Mouse (Mus musculus) stomach, postnatal 0 days (tissue): ENCODE measurements around the gene Grin2c. TPM values are rescaled to one million over a fixed set of nuclear protein-coding genes. Genes with fewer than 3 reads are reported as not detected.
A peak's percentile ranks its signal among the peaks of the same experiment; 100 is the strongest.

Source experiments
- ATAC-seq: fragments of 200-750 bp; cut with Nextera tagmentation; 2 replicates; pipeline ENCODE4 v1.8.0; 2017; ENCODE audit not compliant: low FRiP score, low TSS enrichment
- DNase-seq: peaks from one replicate; pipeline ENCODE4 v3.0.0-alpha.2; 2016; ENCODE audit warnings: low spot score
- H3K27ac ChIP-seq: fragments of 300-500 bp; sonication (generic); replicated peaks from 2 replicates; pipeline ENCODE4 v1.5.1; 2014; ENCODE audit warnings: mild to moderate bottlenecking, control low read depth
- H3K27me3 ChIP-seq: fragments of 300-500 bp; sonication (generic); 2 replicates; pipeline ENCODE4 v1.6.1; 2014; ENCODE audit warnings: low read length; ENCODE audit not compliant: control insufficient read depth, insufficient read depth
- H3K36me3 ChIP-seq: fragments of 300-500 bp; sonication (generic); 2 replicates; pipeline ENCODE4 v1.6.1; 2014; ENCODE audit warnings: low read length, mixed read lengths; ENCODE audit not compliant: control insufficient read depth, insufficient read depth
- H3K4me1 ChIP-seq: fragments of 300-500 bp; sonication (generic); replicated peaks from 2 replicates; pipeline ENCODE4 v1.6.1; 2014; ENCODE audit warnings: antibody characterized with exemption; ENCODE audit not compliant: control insufficient read depth, insufficient read depth
- H3K4me2 ChIP-seq: fragments of 300-500 bp; sonication (generic); replicated peaks from 2 replicates; pipeline ENCODE4 v1.6.1; 2014; ENCODE audit warnings: low read depth, mild to moderate bottlenecking, control low read depth, moderate library complexity
- H3K4me3 ChIP-seq: fragments of 300-500 bp; sonication (generic); 2 replicates; pipeline ENCODE4 v1.5.1; 2014; ENCODE audit warnings: low read depth, low read length, control low read depth
- H3K9ac ChIP-seq: fragments of 300-500 bp; sonication (generic); 2 replicates; pipeline ENCODE4 v1.6.1; 2014; ENCODE audit warnings: mild to moderate bottlenecking, low read length, control low read depth, mixed read lengths
- H3K9me3 ChIP-seq: fragments of 300-500 bp; sonication (generic); 2 replicates; pipeline ENCODE4 v1.6.1; 2016; ENCODE audit warnings: low read length; ENCODE audit not compliant: control insufficient read depth
- CTCF ChIP-seq: IDR thresholded peaks from 2 replicates; pipeline ENCODE4 v1.5.1; 2016; ENCODE audit warnings: antibody characterized with exemption, low read depth, mild to moderate bottlenecking, moderate library complexity
- EP300 ChIP-seq: optimal IDR thresholded peaks from 2 replicates; pipeline ENCODE3; 2016; ENCODE audit warnings: antibody characterized with exemption
- WGBS: fragments of 180-500 bp; shearing (Covaris S2); extraction: QIAGEN DNeasy Blood & Tissue Kit; methylation state at CpG from one replicate; pipeline ENCODE4 v1.1.7; 2014; 5-methylcytosine and 5-hydroxymethylcytosine counted together
- polyA plus RNA-seq: library from polyadenylated mRNA; unstranded; fragments of >200 nt; fragmentation: Nextera tagmentation; extraction: Ambion mirVana; gene quantifications from 2 replicates; pipeline ENCODE4 v1.2.1, GENCODE M21; 2015

The Grin2c gene
- polyA plus RNA-seq, 1 experiment from 2014 or later = not detected

GRCm38 (mm10) chr11:115292631-115293375 lies 25.8 kb upstream of the Grin2c start:
- 43% methylated on average over 14 of the region's 14 CpGs for WGBS
- H3K9ac ChIP-seq = no peak overlapping the region
- H3K4me2 ChIP-seq = no peak overlapping the region
- H3K4me1 ChIP-seq = peaks cover 6% of the 10 kb centered on the region
- H3K4me3 ChIP-seq = no peak overlapping the region
- peak; percentile 17; the same call in 1 of the 2 replicates for ATAC-seq
- no peaks in the 10 kb centered on the region for H3K9me3 ChIP-seq
- peak; percentile 66 for DNase-seq
- no peaks in the 10 kb centered on the region for H3K36me3 ChIP-seq
- H3K27me3 ChIP-seq = no peaks in the 10 kb centered on the region
- H3K27ac ChIP-seq = peak overlapping the region; percentile 65
- TF ChIP-seq CTCF (no peak), EP300 (no peak)

- peaks cover 3% of the 10 kb centered on the region; the same call in 1 of the 2 replicates for H3K4me1 ChIP-seq
- H3K9ac ChIP-seq = no peak overlapping the region
- DNase-seq (no peak), ATAC-seq (no peak)
- TF ChIP-seq EP300 (no peak), CTCF (no peak)
- peak overlapping the region; percentile 30; the same call in 1 of the 2 replicates for H3K27ac ChIP-seq
- H3K27me3 ChIP-seq = no peaks in the 10 kb centered on the region
- H3K9me3 ChIP-seq = no peaks in the 10 kb centered on the region
- H3K36me3 ChIP-seq = no peaks in the 10 kb centered on the region
- 70% methylated on average over 10 of the region's 10 CpGs for WGBS
- no peak overlapping the region for H3K4me2 ChIP-seq
- H3K4me3 ChIP-seq = no peak overlapping the region
Measured at GRCm38 (mm10) chr11:115291503-115291902, 24.5 kb upstream of the Grin2c start.

GRCm38 (mm10) chr11:115290919-115291318 lies 23.9 kb upstream of the Grin2c start:
- Histone ChIP-seq H3K4me1 (peaks cover 3% of the 10 kb centered on the region; the same call in 1 of the 2 replicates), H3K9me3 (no peaks in the 10 kb centered on the region), H3K9ac (no peak overlapping the region), H3K36me3 (no peaks in the 10 kb centered on the region), H3K4me2 (no peak overlapping the region), H3K27ac (peak overlapping the region; percentile 67), H3K4me3 (no peak overlapping the region), H3K27me3 (no peaks in the 10 kb centered on the region)
- 44% methylated on average over 6 of the region's 6 CpGs for WGBS
- TF ChIP-seq EP300 (no peak), CTCF (no peak)
- ATAC-seq (peak; percentile 41; the same call in 1 of the 2 replicates), DNase-seq (no peak)

GRCm38 (mm10) chr11:115290314-115290713 lies 23.3 kb upstream of the Grin2c start:
- DNase-seq = no peak
- TF ChIP-seq EP300 (no peak), CTCF (no peak)
- no peak for ATAC-seq
- H3K27ac ChIP-seq = peak overlapping the region; percentile 67
- WGBS = 94% methylated on average over 1 of the region's 1 CpGs
- H3K36me3 ChIP-seq = no peaks in the 10 kb centered on the region
- no peaks in the 10 kb centered on the region for H3K9me3 ChIP-seq
- H3K27me3 ChIP-seq = no peaks in the 10 kb centered on the region
- no peak overlapping the region for H3K9ac ChIP-seq
- H3K4me3 ChIP-seq = no peak overlapping the region
- peaks cover 3% of the 10 kb centered on the region; the same call in 1 of the 2 replicates for H3K4me1 ChIP-seq
- H3K4me2 ChIP-seq = no peak overlapping the region

GRCm38 (mm10) chr11:115289885-115290284 lies 22.8 kb upstream of the Grin2c start:
- Histone ChIP-seq H3K27ac (no peak overlapping the region), H3K4me2 (no peak overlapping the region), H3K9me3 (no peaks in the 10 kb centered on the region), H3K27me3 (no peaks in the 10 kb centered on the region), H3K9ac (no peak overlapping the region), H3K4me3 (no peak overlapping the region), H3K4me1 (peaks cover 3% of the 10 kb centered on the region; the same call in 1 of the 2 replicates), H3K36me3 (no peaks in the 10 kb centered on the region)
- DNase-seq = no peak
- TF ChIP-seq EP300 = no peak
- TF ChIP-seq CTCF = no peak
- ATAC-seq = no peak
- WGBS = 74% methylated on average over 8 of the region's 8 CpGs

- no peaks in the 10 kb centered on the region for H3K36me3 ChIP-seq
- no peak for ATAC-seq
- H3K27ac ChIP-seq = no peak overlapping the region
- no peaks in the 10 kb centered on the region for H3K9me3 ChIP-seq
- H3K9ac ChIP-seq = no peak overlapping the region
- H3K27me3 ChIP-seq = no peaks in the 10 kb centered on the region
- 87% methylated on average over 2 of the region's 2 CpGs for WGBS
- peaks cover 3% of the 10 kb centered on the region; the same call in 1 of the 2 replicates for H3K4me1 ChIP-seq
- no peak for DNase-seq
- TF ChIP-seq EP300 = no peak
- no peak for TF ChIP-seq CTCF
- H3K4me2 ChIP-seq = no peak overlapping the region
- no peak overlapping the region for H3K4me3 ChIP-seq
Measured at GRCm38 (mm10) chr11:115288305-115288704, 21.3 kb upstream of the Grin2c start.
